Mouse (Mus musculus): Measurements from ENCODE around the gene Agpat1.

- TF ChIP-seq FLI1 (IDR thresholded peaks at IDR 0.05; ENCODE audit: low read length) (no peak), GATA1 (IDR thresholded peaks at IDR 0.05; ENCODE audit: borderline replicate concordance, low read length) (no peak)
Observed at GRCm38 (mm10) chr17:34658145-34658544, 54.1 kb downstream of the Agpat1 start.

Data from megakaryocyte, embryonic 14.5 days (primary cell).